Mouse (Mus musculus) G1E (cell line): ENCODE data around the gene Zfp715.

Source experiments
- CTCF ChIP-seq: IDR thresholded peaks from 2 replicates; pipeline ENCODE4 v1.5.1; 2012; ENCODE audit warnings: low read depth, low read length, inconsistent platforms, mixed read lengths
- GATA1 ChIP-seq: IDR thresholded peaks from 2 replicates; pipeline ENCODE4 v1.6.1; 2012; ENCODE audit warnings: borderline replicate concordance, low read length, inconsistent platforms, mixed read lengths

DNA sequence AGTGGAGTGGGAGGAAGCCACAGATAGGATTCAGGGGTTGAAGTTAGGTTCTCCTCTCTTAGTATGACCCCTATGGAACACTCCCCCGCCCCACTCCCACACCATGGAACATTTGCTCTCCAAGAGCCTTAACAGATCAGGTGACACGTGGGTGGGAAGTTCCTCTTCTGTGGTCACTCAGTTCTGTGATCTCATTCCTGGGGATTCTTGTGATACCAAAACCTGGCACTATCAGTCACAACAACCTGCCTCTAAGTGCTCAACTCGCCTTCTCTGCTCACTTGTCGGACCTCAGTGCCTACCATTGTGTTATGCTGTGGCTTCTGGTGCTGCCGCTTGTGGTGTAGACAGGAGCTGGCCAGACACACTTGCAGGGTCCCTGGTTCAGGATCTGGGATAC lies 30.1 kb upstream of the Zfp715 start:
- TF ChIP-seq CTCF (no peak), GATA1 (no peak)
